Mouse (Mus musculus) macrophage (primary cell): ENCODE measurements around the gene Heatr4. TPM values are rescaled to one million over a fixed set of nuclear protein-coding genes. Genes with fewer than 3 reads are reported as not detected.

ENCODE experiments used
- polyA plus RNA-seq: library from polyadenylated mRNA; stranded (reverse); fragments of 250-400 nt; gene quantifications from 3 replicates; pipeline ENCODE4 v1.2.4, GENCODE M21; 2018; ENCODE audit warnings: inconsistent platforms

Gene Heatr4
- polyA plus RNA-seq, 1 experiment from 2014 or later = not detected

Other genes starting within 250 kb of the Heatr4 start
- not detected in 3 replicates for gene Papln, start 221.2 kb downstream of the Heatr4 start, polyA plus RNA-seq
- gene Numb, start 62.9 kb downstream of the Heatr4 start, polyA plus RNA-seq = 32.8 to 57.9 TPM (median 47.1 TPM) in 3 replicates
- gene Riox1, start 34.2 kb downstream of the Heatr4 start, polyA plus RNA-seq = 3.4 to 15.2 TPM (median 7.3 TPM) in 3 replicates
- 9.4 to 14.1 TPM (median 11.7 TPM) in 3 replicates for gene Acot2, start 3.0 kb upstream of the Heatr4 start, polyA plus RNA-seq
- gene Acot1, start 24.6 kb upstream of the Heatr4 start, polyA plus RNA-seq = 1.9 to 4.4 TPM (median 3.0 TPM) in 3 replicates
- gene Acot4, start 53.5 kb upstream of the Heatr4 start, polyA plus RNA-seq = 0.05 to 0.83 TPM (median 0.11 TPM) in 3 replicates
- gene Gm49366, start 54.1 kb upstream of the Heatr4 start, polyA plus RNA-seq = not detected in 3 replicates
- not detected in 3 replicates for gene Acot3, start 67.3 kb upstream of the Heatr4 start, polyA plus RNA-seq
- gene Acot5, start 84.5 kb upstream of the Heatr4 start, polyA plus RNA-seq = not detected in 3 replicates
- 0.25 to 1.5 TPM (median 0.76 TPM) in 3 replicates for gene Acot6, start 115.8 kb upstream of the Heatr4 start, polyA plus RNA-seq
- 1.2 to 2.2 TPM (median 1.7 TPM) in 3 replicates for gene Dnal1, start 129.5 kb upstream of the Heatr4 start, polyA plus RNA-seq
- 0.13 to 0.29 TPM (median 0.20 TPM) in 3 replicates for gene Pnma1, start 163.6 kb upstream of the Heatr4 start, polyA plus RNA-seq
- 11.0 to 13.7 TPM (median 13.5 TPM) in 3 replicates for gene Elmsan1, start 234.0 kb upstream of the Heatr4 start, polyA plus RNA-seq